Mouse (Mus musculus) megakaryocyte, embryonic 14.5 days (primary cell): ENCODE measurements around the gene 4930451I11Rik. TPM values are rescaled to one million over a fixed set of nuclear protein-coding genes. Genes with fewer than 3 reads are reported as not detected.

Experiments used
- H3K27me3 ChIP-seq: replicated peaks from 2 replicates; pipeline ENCODE3; 2012; ENCODE audit warnings: inconsistent platforms
- H3K36me3 ChIP-seq: replicated peaks from 2 replicates; pipeline ENCODE3; 2012; ENCODE audit warnings: low read length, inconsistent platforms, mixed read lengths
- H3K4me1 ChIP-seq: 2 replicates; pipeline ENCODE4 v1.6.1; 2012; ENCODE audit warnings: inconsistent platforms
- H3K4me3 ChIP-seq: replicated peaks from 2 replicates; pipeline ENCODE3; 2012; ENCODE audit warnings: moderate library complexity, mild to moderate bottlenecking, inconsistent platforms
- H3K9me3 ChIP-seq: 2 replicates; pipeline ENCODE4 v1.6.1; 2012; ENCODE audit warnings: inconsistent platforms
- FLI1 ChIP-seq: IDR thresholded peaks from 2 replicates; pipeline ENCODE4 v1.6.1; 2012; ENCODE audit warnings: low read length, inconsistent platforms, mixed read lengths
- GATA1 ChIP-seq: IDR thresholded peaks from 3 replicates; pipeline ENCODE4 v1.6.1; 2012; ENCODE audit warnings: mixed read lengths, low read length, inconsistent platforms, borderline replicate concordance
- polyA plus RNA-seq: library from polyadenylated mRNA; stranded (reverse); fragments of >175 nt; gene quantifications from 2 replicates; pipeline ENCODE4 v1.2.3, GENCODE M21; 2012; ENCODE audit warnings: low replicate concordance; ENCODE audit not compliant: insufficient read depth

The 4930451I11Rik gene
- polyA plus RNA-seq, 1 experiment, result not detected

DNA sequence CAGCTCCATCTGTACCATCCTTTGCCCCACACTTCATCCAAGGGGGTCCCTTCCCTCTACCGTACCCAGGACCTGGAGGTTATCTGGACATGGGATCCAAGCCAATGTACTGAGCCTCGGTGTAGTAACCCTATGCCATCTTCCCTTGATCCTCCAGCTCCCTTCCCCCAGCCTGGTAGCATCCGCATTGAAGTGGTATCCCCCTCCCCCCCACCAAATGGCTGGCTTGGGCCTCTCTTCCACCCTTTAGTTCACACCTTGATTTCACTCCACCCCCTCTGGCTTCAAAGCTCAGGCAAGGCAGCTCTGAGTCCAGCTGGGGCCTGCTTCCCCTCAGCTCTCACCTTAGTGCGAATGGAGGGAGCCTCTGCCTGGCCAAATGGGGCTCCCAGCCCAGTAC, 46.4 kb downstream of the 4930451I11Rik start:
- TF ChIP-seq GATA1, result no peak
- no peak for TF ChIP-seq FLI1
- no peaks in the 10 kb centered on the region for H3K9me3 ChIP-seq

DNA sequence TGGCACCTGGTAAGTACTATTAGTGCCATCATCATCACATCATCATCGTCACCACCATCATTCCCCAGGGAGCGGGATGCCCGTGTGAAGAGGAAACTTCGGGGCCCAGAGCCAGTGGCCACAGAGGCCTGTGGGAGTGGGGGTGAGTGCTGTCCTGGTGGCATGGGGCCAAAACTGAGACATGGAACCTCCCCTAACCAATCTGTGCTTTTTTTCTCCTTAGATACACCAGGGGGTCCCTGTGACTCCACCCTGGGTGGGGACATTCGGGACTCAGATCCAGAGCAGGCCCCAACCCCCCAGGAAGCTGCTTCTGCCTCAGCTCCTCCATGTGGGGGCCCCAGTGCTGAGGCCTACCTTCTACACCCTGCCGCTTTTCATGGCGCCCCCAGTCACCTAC, 47.0 kb downstream of the 4930451I11Rik start:
- H3K36me3 ChIP-seq, result peaks cover 100% of the 10 kb centered on the region

More for the DNA sequence above, 46.4 kb downstream of the 4930451I11Rik start:
- Histone ChIP-seq H3K4me1 (peaks cover 53% of the 10 kb centered on the region), H3K36me3 (peaks cover 100% of the 10 kb centered on the region), H3K4me3 (no peak overlapping the region), H3K27me3 (no peaks in the 10 kb centered on the region)

GRCm38 (mm10) chr7:126782693-126783092, 48.7 kb downstream of the 4930451I11Rik start:
- peaks cover 55% of the 10 kb centered on the region for H3K4me1 ChIP-seq
- no peaks in the 10 kb centered on the region for H3K27me3 ChIP-seq
- no peaks in the 10 kb centered on the region for H3K9me3 ChIP-seq
- no peak overlapping the region for H3K4me3 ChIP-seq
- TF ChIP-seq FLI1, result no peak
- TF ChIP-seq GATA1, result no peak
- H3K36me3 ChIP-seq, result peaks cover 97% of the 10 kb centered on the region

More for the DNA sequence above, 47.0 kb downstream of the 4930451I11Rik start:
- TF ChIP-seq GATA1 (no peak), FLI1 (no peak)
- Histone ChIP-seq H3K9me3 (no peaks in the 10 kb centered on the region), H3K4me3 (no peak overlapping the region), H3K4me1 (peaks cover 53% of the 10 kb centered on the region), H3K27me3 (no peaks in the 10 kb centered on the region)

DNA sequence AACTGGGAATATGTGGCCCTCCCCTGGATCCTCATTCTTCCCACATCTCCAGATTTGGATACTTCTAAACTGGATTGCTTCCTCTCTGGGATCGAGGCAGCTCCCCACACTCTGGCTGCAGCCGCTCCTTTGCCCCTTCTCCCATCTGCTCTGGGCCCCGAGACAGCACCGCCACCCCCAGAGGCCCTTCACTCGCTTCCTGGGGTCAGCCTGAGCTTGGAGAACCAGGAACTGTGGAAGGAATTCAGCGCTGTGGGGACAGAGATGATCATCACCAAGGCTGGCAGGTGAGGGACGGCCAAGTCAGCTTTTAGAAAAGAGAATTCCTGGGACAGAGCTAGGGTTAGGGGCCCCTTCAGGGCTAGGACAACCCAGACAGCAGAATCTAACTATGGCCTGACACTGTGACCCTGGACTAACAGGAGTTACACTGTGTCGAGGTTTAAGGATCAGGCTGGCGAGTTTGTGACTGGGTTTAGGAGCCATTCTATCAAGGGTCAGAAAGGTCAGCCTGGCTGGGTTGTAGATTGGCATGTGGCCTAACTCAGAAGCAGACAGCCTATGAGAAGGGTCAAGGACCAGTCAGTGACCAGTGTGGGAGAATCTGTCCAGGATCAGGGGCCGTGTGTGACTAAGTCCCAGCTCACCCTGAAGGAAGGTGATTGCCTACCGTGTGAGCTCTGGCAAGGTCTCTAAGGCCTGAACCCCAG, 49.6 kb downstream of the 4930451I11Rik start:
- H3K36me3 ChIP-seq, result peaks cover 92% of the 10 kb centered on the region
- TF ChIP-seq FLI1 (no peak), GATA1 (no peak)
- H3K4me3 ChIP-seq, result no peak overlapping the region
- peaks cover 63% of the 10 kb centered on the region for H3K4me1 ChIP-seq
- H3K27me3 ChIP-seq, result no peaks in the 10 kb centered on the region
- H3K9me3 ChIP-seq, result no peaks in the 10 kb centered on the region

GRCm38 (mm10) chr7:126780971-126781635, 50.3 kb downstream of the 4930451I11Rik start, which contains the start of gene Tbx6:
Gene Tbx6 (plus strand): TSS chr7:126781483.
- H3K4me1 ChIP-seq, result peaks cover 69% of the 10 kb centered on the region
- peak within 1 kb of the TSS; percentile 86 for H3K4me3 ChIP-seq

More at GRCm38 (mm10) chr7:126780971-126781635, 50.3 kb downstream of the 4930451I11Rik start, which contains the start of gene Tbx6:
- Histone ChIP-seq H3K9me3 (no peaks in the 10 kb centered on the region), H3K27me3 (no peaks in the 10 kb centered on the region), H3K36me3 (peaks cover 85% of the 10 kb centered on the region)
- TF ChIP-seq FLI1 (no peak), GATA1 (no peak)

Other genes starting within 250 kb of the 4930451I11Rik start
- 30.2 TPM in 1 of 2 replicates, not detected in the other for gene Apobr, start 246.7 kb downstream of the 4930451I11Rik start, polyA plus RNA-seq
- gene Cln3, start 245.8 kb downstream of the 4930451I11Rik start, polyA plus RNA-seq, result 8.9 and 21.3 TPM in 2 replicates
- gene Il27, start 236.7 kb downstream of the 4930451I11Rik start, polyA plus RNA-seq, result 1.4 TPM in 1 of 2 replicates, not detected in the other
- 27.5 TPM in 1 of 2 replicates, not detected in the other for gene Nupr1, start 200.8 kb downstream of the 4930451I11Rik start, polyA plus RNA-seq
- gene Sgf29, start 182.3 kb downstream of the 4930451I11Rik start, polyA plus RNA-seq, result 31.0 and 69.1 TPM in 2 replicates
- 0.87 and 3.0 TPM in 2 replicates for gene Sult1a1, start 155.2 kb downstream of the 4930451I11Rik start, polyA plus RNA-seq
- gene Bola2, start 136.2 kb downstream of the 4930451I11Rik start, polyA plus RNA-seq, result 185 and 696 TPM in 2 replicates
- 7.3 and 9.7 TPM in 2 replicates for gene Slx1b, start 135.9 kb downstream of the 4930451I11Rik start, polyA plus RNA-seq
- 1,070 and 1,578 TPM in 2 replicates for gene Coro1a, start 123.9 kb downstream of the 4930451I11Rik start, polyA plus RNA-seq
- 213 and 289 TPM in 2 replicates for gene Mapk3, start 72.0 kb downstream of the 4930451I11Rik start, polyA plus RNA-seq
- 3.4 TPM in 1 of 2 replicates, not detected in the other for gene Gdpd3, start 65.3 kb downstream of the 4930451I11Rik start, polyA plus RNA-seq
- gene Ypel3, start 54.7 kb downstream of the 4930451I11Rik start, polyA plus RNA-seq, result 284 and 689 TPM in 2 replicates
- 3.0 and 15.0 TPM in 2 replicates for gene Tbx6, start 50.2 kb downstream of the 4930451I11Rik start, polyA plus RNA-seq
- gene Ppp4c, start 39.1 kb downstream of the 4930451I11Rik start, polyA plus RNA-seq, result 46.3 and 115 TPM in 2 replicates
- 13.5 and 29.3 TPM in 2 replicates for gene Fam57b, start 34.0 kb downstream of the 4930451I11Rik start, polyA plus RNA-seq
- 1.3 TPM in 1 of 2 replicates, not detected in the other for gene Doc2a, start 15.8 kb upstream of the 4930451I11Rik start, polyA plus RNA-seq
- 9.3 and 60.8 TPM in 2 replicates for gene Hirip3, start 30.3 kb upstream of the 4930451I11Rik start, polyA plus RNA-seq
- 823 and 1,411 TPM in 2 replicates for gene Ino80e, start 30.7 kb upstream of the 4930451I11Rik start, polyA plus RNA-seq
- 159 and 479 TPM in 2 replicates for gene Taok2, start 53.1 kb upstream of the 4930451I11Rik start, polyA plus RNA-seq
- 50.9 TPM in 2 replicates for gene Tmem219, start 91.3 kb upstream of the 4930451I11Rik start, polyA plus RNA-seq
- 26.4 and 59.2 TPM in 2 replicates for gene Kctd13, start 97.2 kb upstream of the 4930451I11Rik start, polyA plus RNA-seq
- not detected in 2 replicates for gene Asphd1, start 117.9 kb upstream of the 4930451I11Rik start, polyA plus RNA-seq
- gene Sez6l2, start 118.9 kb upstream of the 4930451I11Rik start, polyA plus RNA-seq, result 1.7 and 2.0 TPM in 2 replicates
- gene Cdipt, start 144.3 kb upstream of the 4930451I11Rik start, polyA plus RNA-seq, result 105 and 211 TPM in 2 replicates
- 1.8 TPM in 1 of 2 replicates, not detected in the other for gene Cdiptos, start 144.5 kb upstream of the 4930451I11Rik start, polyA plus RNA-seq
- 39.1 and 72.4 TPM in 2 replicates for gene Mvp, start 183.0 kb upstream of the 4930451I11Rik start, polyA plus RNA-seq
- 4.2 TPM in 1 of 2 replicates, not detected in the other for gene Pagr1b, start 184.8 kb upstream of the 4930451I11Rik start, polyA plus RNA-seq
- 15.8 and 94.8 TPM in 2 replicates for gene Pagr1a, start 185.7 kb upstream of the 4930451I11Rik start, polyA plus RNA-seq
- 164 and 252 TPM in 2 replicates for gene Gm42742, start 189.5 kb upstream of the 4930451I11Rik start, polyA plus RNA-seq
- 0.68 and 3.9 TPM in 2 replicates for gene Prrt2, start 189.6 kb upstream of the 4930451I11Rik start, polyA plus RNA-seq
- 324 and 1,017 TPM in 2 replicates for gene Maz, start 195.4 kb upstream of the 4930451I11Rik start, polyA plus RNA-seq
- gene Kif22, start 210.8 kb upstream of the 4930451I11Rik start, polyA plus RNA-seq, result 6.8 and 18.0 TPM in 2 replicates